Mouse (Mus musculus): ENCODE measurements around the gene Ptprj. TPM values are rescaled to one million over a fixed set of nuclear protein-coding genes. Genes with fewer than 3 reads are reported as not detected.

The Ptprj gene
- total and polyA plus RNA-seq, 3 experiments = 6.9 to 8.9 (median 7.3) TPM

DNA sequence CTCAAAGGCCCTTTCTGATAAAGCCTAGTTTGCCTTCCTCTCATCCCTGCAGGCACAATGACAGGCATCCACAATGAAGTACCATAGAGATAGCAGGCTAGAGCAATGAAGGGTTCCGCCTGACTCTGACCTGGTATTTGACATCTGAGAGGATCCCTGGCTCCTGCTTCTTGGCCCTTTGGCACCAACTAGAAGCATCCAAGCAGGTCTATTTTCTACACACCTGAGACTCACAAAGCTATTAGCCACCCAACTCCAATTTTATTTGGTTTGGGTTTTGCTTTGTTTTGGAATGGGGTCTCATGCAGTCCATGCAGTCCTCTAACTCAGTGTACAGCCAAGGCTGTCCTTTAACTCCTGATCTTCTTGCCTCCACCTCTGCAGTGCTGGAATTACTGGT is 7.7 kb upstream of the Ptprj start:
- in situ Hi-C loops (cut with MboI; ENCODE audit: low pct_ligation_motif_present, low pct_unique_long_range_greater_than_20kb, low sequenced_read_pairs) (loop anchor here (10.0 kb wide), 1 partner anchor 87 kb away; the partner anchor contains the start of gene Nup160), dilution Hi-C loops (cut with MboI; ENCODE audit: extremely low pct_ligation_motif_present, extremely low pct_unique_long_range_greater_than_20kb, low sequenced_read_pairs) (no loop called here)
- H3K27ac ChIP-seq (ENCODE audit: insufficient read depth, low read depth) = no peak overlapping the region
- H3K27me3 ChIP-seq (replicated peaks) = no peaks in the 10 kb centered on the region
- TF ChIP-seq CHD2 (IDR thresholded peaks at IDR 0.05; ENCODE audit: low read length) (no peak), TCF12 (IDR thresholded peaks at IDR 0.05; ENCODE audit: low read depth, low read length) (no peak), MAZ (IDR thresholded peaks at IDR 0.05; ENCODE audit: low read depth, low read length) (no peak), HCFC1 (IDR thresholded peaks at IDR 0.05; ENCODE audit: low read depth, low read length) (no peak), CHD1 (IDR thresholded peaks at IDR 0.05; ENCODE audit: low read depth, low read length) (no peak), NELFE (IDR thresholded peaks at IDR 0.05; ENCODE audit: low read depth, low read length) (no peak), POLR2AphosphoS2 (IDR thresholded peaks at IDR 0.05; ENCODE audit: low read depth, low read length) (no peak), MAFK (IDR thresholded peaks at IDR 0.05; ENCODE audit: insufficient replicate concordance, low read length) (no peak), ETS1 (conservative IDR thresholded peaks at IDR 0.05; ENCODE audit: low read depth, low read length) (no peak), SMC3 (IDR thresholded peaks at IDR 0.05; ENCODE audit: low read depth, low read length) (no peak), RCOR1 (conservative IDR thresholded peaks at IDR 0.05; ENCODE audit: low read depth, low read length) (no peak), POLR2A (IDR thresholded peaks at IDR 0.05; ENCODE audit: low read depth, low read length) (no peak), EP300 (IDR thresholded peaks at IDR 0.05; ENCODE audit: low read length) (no peak), RAD21 (IDR thresholded peaks at IDR 0.05; ENCODE audit: low read depth, low read length) (no peak), MEF2A (IDR thresholded peaks at IDR 0.05; ENCODE audit: borderline replicate concordance, low read depth, low read length) (no peak), ZMIZ1 (IDR thresholded peaks at IDR 0.05; ENCODE audit: low read depth, low read length) (no peak), UBTF (IDR thresholded peaks at IDR 0.05; ENCODE audit: low read depth, low read length) (no peak)
- DNase-seq (ENCODE audit: extremely low read depth) = no peak
- no peaks in the 10 kb centered on the region for H3K36me3 ChIP-seq (replicated peaks in 1 of 2; ENCODE audit: control insufficient read depth in 1 of 2, insufficient read depth in 1 of 2, low read length in 1 of 2)
- H3K4me1 ChIP-seq (ENCODE audit: control insufficient read depth in 1 of 2, insufficient read depth in 2 of 2) = peaks cover 6 to 17% of the 10 kb centered on the region in 2 experiments
- no peaks in the 10 kb centered on the region for H3K79me2 ChIP-seq (replicated peaks; ENCODE audit: control insufficient read depth, extremely low read depth, insufficient read depth, poor library complexity, severe bottlenecking)
- H3K4me2 ChIP-seq (ENCODE audit: insufficient read depth, low read depth, poor library complexity, severe bottlenecking) = no peak overlapping the region
- no peak overlapping the region for H3K4me3 ChIP-seq (replicated peaks in 1 of 3; ENCODE audit: low read depth in 2 of 3, low read length in 2 of 3, poor library complexity in 1 of 3)
- H3K9ac ChIP-seq (ENCODE audit: insufficient read depth, low read depth) = no peak overlapping the region
- H3K9me3 ChIP-seq (replicated peaks; ENCODE audit: low read length) = peaks cover 9% of the 10 kb centered on the region

DNA sequence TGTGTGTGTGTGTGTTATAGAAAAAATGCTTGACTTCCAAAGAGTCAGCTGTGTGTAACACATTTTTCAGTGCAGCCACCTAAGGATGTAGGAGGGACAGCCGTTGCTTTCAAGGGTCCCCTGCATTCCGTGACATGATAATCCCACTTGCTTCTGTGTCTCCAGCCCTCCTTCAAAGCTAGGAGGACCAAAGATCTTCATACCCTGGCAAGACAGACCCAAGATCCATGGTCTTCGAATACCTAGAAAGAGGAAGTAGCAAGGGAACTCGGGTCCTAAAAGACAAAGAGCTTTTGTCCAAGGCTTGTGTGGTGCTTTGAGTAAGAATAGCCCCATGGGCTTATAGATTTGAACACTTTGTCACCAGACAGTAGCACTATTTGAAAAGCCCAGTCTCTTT is 4.1 kb upstream of the Ptprj start:
- Histone ChIP-seq H3K9me3 (replicated peaks; ENCODE audit: low read length) (peaks cover 8% of the 10 kb centered on the region), H3K4me2 (ENCODE audit: insufficient read depth, low read depth, poor library complexity, severe bottlenecking) (no peak overlapping the region; the same call in 1 of the 2 replicates), H3K27ac (ENCODE audit: insufficient read depth, low read depth) (no peak overlapping the region), H3K27me3 (replicated peaks) (no peaks in the 10 kb centered on the region), H3K4me3 (replicated peaks in 1 of 3; ENCODE audit: low read depth in 2 of 3, low read length in 2 of 3, poor library complexity in 1 of 3) (no peak overlapping the region), H3K79me2 (replicated peaks; ENCODE audit: control insufficient read depth, extremely low read depth, insufficient read depth, poor library complexity, severe bottlenecking) (peaks cover 4% of the 10 kb centered on the region; the same call in 1 of the 2 replicates), H3K4me1 (ENCODE audit: control insufficient read depth in 1 of 2, insufficient read depth in 2 of 2) (peaks cover 20 to 42% of the 10 kb centered on the region in 2 experiments), H3K9ac (ENCODE audit: insufficient read depth, low read depth) (no peak overlapping the region), H3K36me3 (replicated peaks in 1 of 2; ENCODE audit: control insufficient read depth in 1 of 2, insufficient read depth in 1 of 2, low read length in 1 of 2) (no peaks in the 10 kb centered on the region)
- TF ChIP-seq POLR2AphosphoS2 (IDR thresholded peaks at IDR 0.05; ENCODE audit: low read depth, low read length) = no peak
- TF ChIP-seq JUN (IDR thresholded peaks at IDR 0.05; ENCODE audit: insufficient read depth, low read depth, low read length) = no peak
- TF ChIP-seq IRF4 (IDR thresholded peaks at IDR 0.05; ENCODE audit: low read depth, low read length) = no peak
- TF ChIP-seq EP300 (IDR thresholded peaks at IDR 0.05; ENCODE audit: low read length) = no peak
- no peak for TF ChIP-seq CTCF (conservative IDR thresholded peaks at IDR 0.05 in 1 of 2, IDR thresholded peaks at IDR 0.05 in 1 of 2; ENCODE audit: low read depth in 2 of 2, low read length in 2 of 2)
- TF ChIP-seq MAX (IDR thresholded peaks at IDR 0.05; ENCODE audit: low read length) = no peak
- no peak for TF ChIP-seq ETS1 (conservative IDR thresholded peaks at IDR 0.05; ENCODE audit: low read depth, low read length)
- dilution Hi-C loops (cut with MboI; ENCODE audit: extremely low pct_ligation_motif_present, extremely low pct_unique_long_range_greater_than_20kb, low sequenced_read_pairs) (no loop called here), in situ Hi-C loops (cut with MboI; ENCODE audit: low pct_ligation_motif_present, low pct_unique_long_range_greater_than_20kb, low sequenced_read_pairs) (loop anchor here (10.0 kb wide), 1 partner anchor 90 kb away; the partner anchor contains the start of gene Nup160)
- no peak for DNase-seq (ENCODE audit: extremely low read depth)

Data from CH12.LX (cell line).